Mouse (Mus musculus): ENCODE measurements around the gene Slc30a3. TPM values are rescaled to one million over a fixed set of nuclear protein-coding genes. Genes with fewer than 3 reads are reported as not detected.
"Not testable (repeated sequence)": the region's sequence is repeated elsewhere in the genome, so short reads cannot be mapped to it uniquely, and the experiment has no call there.

Gene Slc30a3
- polyA plus RNA-seq, 1 experiment, result not detected

- TF ChIP-seq POLR2A (IDR thresholded peaks at IDR 0.05; ENCODE audit: low read depth, low read length) (no peak), CTCF (IDR thresholded peaks at IDR 0.05; ENCODE audit: borderline replicate concordance, insufficient read depth, low read length) (no peak)
- H3K4me3 ChIP-seq (ENCODE audit: insufficient read depth, low read length), result no peak overlapping the region
Observed at GRCm38 (mm10) chr5:31050427-31050826, 57.6 kb downstream of the Slc30a3 start.

GRCm38 (mm10) chr5:31048763-31049641, 59.0 kb downstream of the Slc30a3 start, which contains the start of gene Slc5a6:
Gene Slc5a6 (minus strand): TSS chr5:31048924.
- TF ChIP-seq POLR2A (IDR thresholded peaks at IDR 0.05; ENCODE audit: low read depth, low read length) (0 out of 2 replicates have a peak, but pooled peaks have one; percentile 38), CTCF (IDR thresholded peaks at IDR 0.05; ENCODE audit: borderline replicate concordance, insufficient read depth, low read length) (peak; percentile 45; the same call in 1 of the 2 replicates)

More at GRCm38 (mm10) chr5:31050427-31050826, 57.6 kb downstream of the Slc30a3 start:
- Histone ChIP-seq H3K4me1 (ENCODE audit: control insufficient read depth, insufficient read depth, low read length) (no peaks in the 10 kb centered on the region), H3K27ac (ENCODE audit: insufficient read depth, low read length) (no peak overlapping the region)

GRCm38 (mm10) chr5:31047848-31048762, 59.9 kb downstream of the Slc30a3 start, which contains the start of gene Atraid:
Gene Atraid (plus strand): TSS chr5:31048312.
- TF ChIP-seq POLR2A (IDR thresholded peaks at IDR 0.05; ENCODE audit: low read depth, low read length) (peak; percentile 92), CTCF (IDR thresholded peaks at IDR 0.05; ENCODE audit: borderline replicate concordance, insufficient read depth, low read length) (no peak)
- peak within 1 kb of the TSS; percentile 91 for H3K27ac ChIP-seq (ENCODE audit: insufficient read depth, low read length)
- H3K4me3 ChIP-seq (ENCODE audit: insufficient read depth, low read length), result peak within 1 kb of the TSS; percentile 80
- H3K4me1 ChIP-seq (ENCODE audit: control insufficient read depth, insufficient read depth, low read length), result no peaks in the 10 kb centered on the region

More at GRCm38 (mm10) chr5:31048763-31049641, 59.0 kb downstream of the Slc30a3 start, which contains the start of gene Slc5a6:
- Histone ChIP-seq H3K4me1 (ENCODE audit: control insufficient read depth, insufficient read depth, low read length) (no peaks in the 10 kb centered on the region), H3K4me3 (ENCODE audit: insufficient read depth, low read length) (peak within 1 kb of the TSS; percentile 80), H3K27ac (ENCODE audit: insufficient read depth, low read length) (peak within 1 kb of the TSS; percentile 91)

GRCm38 (mm10) chr5:31047074-31047473, 61.0 kb downstream of the Slc30a3 start:
- TF ChIP-seq CTCF (IDR thresholded peaks at IDR 0.05; ENCODE audit: borderline replicate concordance, insufficient read depth, low read length), result no peak
- no peak for TF ChIP-seq POLR2A (IDR thresholded peaks at IDR 0.05; ENCODE audit: low read depth, low read length)
- Histone ChIP-seq H3K27ac (ENCODE audit: insufficient read depth, low read length) (no peak overlapping the region), H3K4me1 (ENCODE audit: control insufficient read depth, insufficient read depth, low read length) (no peaks in the 10 kb centered on the region), H3K4me3 (ENCODE audit: insufficient read depth, low read length) (peak overlapping the region; percentile 63)

- Histone ChIP-seq H3K27ac (ENCODE audit: insufficient read depth, low read length) (no peak overlapping the region), H3K4me1 (ENCODE audit: control insufficient read depth, insufficient read depth, low read length) (no peaks in the 10 kb centered on the region), H3K4me3 (ENCODE audit: insufficient read depth, low read length) (no peak overlapping the region)
- TF ChIP-seq CTCF (IDR thresholded peaks at IDR 0.05; ENCODE audit: borderline replicate concordance, insufficient read depth, low read length), result no peak
- TF ChIP-seq POLR2A (IDR thresholded peaks at IDR 0.05; ENCODE audit: low read depth, low read length), result no peak
Observed at GRCm38 (mm10) chr5:31046416-31046815, 61.6 kb downstream of the Slc30a3 start.

- no peak for TF ChIP-seq POLR2A (IDR thresholded peaks at IDR 0.05; ENCODE audit: low read depth, low read length)
- TF ChIP-seq CTCF (IDR thresholded peaks at IDR 0.05; ENCODE audit: borderline replicate concordance, insufficient read depth, low read length), result no peak
- Histone ChIP-seq H3K4me3 (ENCODE audit: insufficient read depth, low read length) (no peak overlapping the region), H3K4me1 (ENCODE audit: control insufficient read depth, insufficient read depth, low read length) (no peaks in the 10 kb centered on the region), H3K27ac (ENCODE audit: insufficient read depth, low read length) (no peak overlapping the region)
Observed at GRCm38 (mm10) chr5:31038171-31038845, 69.7 kb downstream of the Slc30a3 start.

- not testable (repeated sequence) for H3K4me3 ChIP-seq (ENCODE audit: insufficient read depth, low read length); H3K4me1 ChIP-seq (ENCODE audit: control insufficient read depth, insufficient read depth, low read length); H3K27ac ChIP-seq (ENCODE audit: insufficient read depth, low read length)
Observed at GRCm38 (mm10) chr5:31036556-31036955, 71.5 kb downstream of the Slc30a3 start.

Other genes with a start within 250 kb of the Slc30a3 start
- 102 and 122 TPM in 2 replicates for gene Tmem214, start 240.2 kb downstream of the Slc30a3 start, polyA plus RNA-seq (2011; ENCODE audit: insufficient read length, low read depth, missing spikeins)
- gene Agbl5, start 219.5 kb downstream of the Slc30a3 start, polyA plus RNA-seq (2011; ENCODE audit: insufficient read length, low read depth, missing spikeins), result 7.2 and 17.0 TPM in 2 replicates
- 335 and 354 TPM in 2 replicates for gene Ost4, start 200.4 kb downstream of the Slc30a3 start, polyA plus RNA-seq (2011; ENCODE audit: insufficient read length, low read depth, missing spikeins)
- 85.9 and 98.0 TPM in 2 replicates for gene Emilin1, start 194.8 kb downstream of the Slc30a3 start, polyA plus RNA-seq (2011; ENCODE audit: insufficient read length, low read depth, missing spikeins)
- 11.4 and 12.4 TPM in 2 replicates for gene Khk, start 186.8 kb downstream of the Slc30a3 start, polyA plus RNA-seq (2011; ENCODE audit: insufficient read length, low read depth, missing spikeins)
- gene Cgref1, start 162.6 kb downstream of the Slc30a3 start, polyA plus RNA-seq (2011; ENCODE audit: insufficient read length, low read depth, missing spikeins), result 14.4 and 16.9 TPM in 2 replicates
- gene Preb, start 147.9 kb downstream of the Slc30a3 start, polyA plus RNA-seq (2011; ENCODE audit: insufficient read length, low read depth, missing spikeins), result 91.6 and 95.3 TPM in 2 replicates
- gene Tcf23, start 139.6 kb downstream of the Slc30a3 start, polyA plus RNA-seq (2011; ENCODE audit: insufficient read length, low read depth, missing spikeins), result not detected in 2 replicates
- gene Atraid, start 59.9 kb downstream of the Slc30a3 start, polyA plus RNA-seq (2011; ENCODE audit: insufficient read length, low read depth, missing spikeins), result 97.2 and 110 TPM in 2 replicates
- 3.3 and 6.2 TPM in 2 replicates for gene Slc5a6, start 59.3 kb downstream of the Slc30a3 start, polyA plus RNA-seq (2011; ENCODE audit: insufficient read length, low read depth, missing spikeins)
- 32.6 and 39.5 TPM in 2 replicates for gene Cad, start 53.5 kb downstream of the Slc30a3 start, polyA plus RNA-seq (2011; ENCODE audit: insufficient read length, low read depth, missing spikeins)
- not detected in 2 replicates for gene Dnajc5g, start 2.0 kb downstream of the Slc30a3 start, polyA plus RNA-seq (2011; ENCODE audit: insufficient read length, low read depth, missing spikeins)
- not detected in 2 replicates for gene Trim54, start 8.5 kb upstream of the Slc30a3 start, polyA plus RNA-seq (2011; ENCODE audit: insufficient read length, low read depth, missing spikeins)
- gene Ucn, start 30.6 kb upstream of the Slc30a3 start, polyA plus RNA-seq (2011; ENCODE audit: insufficient read length, low read depth, missing spikeins), result not detected in 2 replicates
- 54.0 and 57.7 TPM in 2 replicates for gene Mpv17, start 46.0 kb upstream of the Slc30a3 start, polyA plus RNA-seq (2011; ENCODE audit: insufficient read length, low read depth, missing spikeins)
- gene Gm29609, start 71.7 kb upstream of the Slc30a3 start, polyA plus RNA-seq (2011; ENCODE audit: insufficient read length, low read depth, missing spikeins), result 2.7 and 3.8 TPM in 2 replicates
- 51.0 and 69.2 TPM in 2 replicates for gene Gtf3c2, start 71.9 kb upstream of the Slc30a3 start, polyA plus RNA-seq (2011; ENCODE audit: insufficient read length, low read depth, missing spikeins)
- 91.9 and 113 TPM in 2 replicates for gene Snx17, start 85.0 kb upstream of the Slc30a3 start, polyA plus RNA-seq (2011; ENCODE audit: insufficient read length, low read depth, missing spikeins)
- 19.8 and 21.6 TPM in 2 replicates for gene Eif2b4, start 85.2 kb upstream of the Slc30a3 start, polyA plus RNA-seq (2011; ENCODE audit: insufficient read length, low read depth, missing spikeins)
- 18.6 and 20.3 TPM in 2 replicates for gene Zfp513, start 94.1 kb upstream of the Slc30a3 start, polyA plus RNA-seq (2011; ENCODE audit: insufficient read length, low read depth, missing spikeins)
- 131 and 132 TPM in 2 replicates for gene Ppm1g, start 112.5 kb upstream of the Slc30a3 start, polyA plus RNA-seq (2011; ENCODE audit: insufficient read length, low read depth, missing spikeins)
- 93.5 and 115 TPM in 2 replicates for gene Nrbp1, start 132.6 kb upstream of the Slc30a3 start, polyA plus RNA-seq (2011; ENCODE audit: insufficient read length, low read depth, missing spikeins)
- gene Gm9970, start 133.0 kb upstream of the Slc30a3 start, polyA plus RNA-seq (2011; ENCODE audit: insufficient read length, low read depth, missing spikeins), result not detected in 2 replicates
- gene Krtcap3, start 143.5 kb upstream of the Slc30a3 start, polyA plus RNA-seq (2011; ENCODE audit: insufficient read length, low read depth, missing spikeins), result 0.81 and 1.4 TPM in 2 replicates
- gene Ift172, start 182.9 kb upstream of the Slc30a3 start, polyA plus RNA-seq (2011; ENCODE audit: insufficient read length, low read depth, missing spikeins), result 37.4 and 37.6 TPM in 2 replicates
- 25.2 and 34.0 TPM in 2 replicates for gene Fndc4, start 187.8 kb upstream of the Slc30a3 start, polyA plus RNA-seq (2011; ENCODE audit: insufficient read length, low read depth, missing spikeins)
- not detected in 2 replicates for gene Gckr, start 189.2 kb upstream of the Slc30a3 start, polyA plus RNA-seq (2011; ENCODE audit: insufficient read length, low read depth, missing spikeins)

All from embryonic fibroblast, embryonic 13.5 days (primary cell).